Mouse (Mus musculus) liver, adult 2 months (tissue): ENCODE measurements around the gene Tmub1.

Source experiments
- CTCF ChIP-seq: fragments of 200-500 bp; IDR thresholded peaks from 2 replicates; pipeline ENCODE4 v1.5.1; 2011; ENCODE audit warnings: low read depth, low read length, control low read depth
- POLR2A ChIP-seq: fragments of 200-500 bp; IDR thresholded peaks from 2 replicates; pipeline ENCODE4 v1.6.1; 2011; ENCODE audit warnings: low read length, control low read depth; ENCODE audit not compliant: insufficient read depth; ENCODE audit errors: extremely low read depth

DNA sequence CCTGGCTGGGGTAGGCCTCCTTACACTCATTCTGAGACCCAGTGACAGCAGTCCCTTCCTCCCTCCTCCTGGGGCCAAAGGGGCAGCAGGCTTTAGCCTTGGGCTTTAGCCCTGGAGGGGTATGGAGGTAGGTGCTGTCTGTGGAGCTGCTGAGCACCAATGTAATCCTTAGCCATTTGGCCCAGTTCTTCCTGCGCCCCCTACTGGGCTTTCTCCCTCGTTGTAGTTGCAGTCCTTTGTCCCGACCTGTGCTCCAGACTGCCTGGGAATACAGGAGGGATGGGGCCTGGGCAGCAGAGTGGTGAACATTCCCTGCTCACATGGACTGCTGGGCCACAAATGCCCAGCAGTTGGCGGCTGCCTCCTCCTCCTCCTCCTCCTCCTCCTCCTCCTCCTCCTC is 34.0 kb upstream of the Tmub1 start:
- TF ChIP-seq CTCF (peak; percentile 83), POLR2A (no peak)
